Mouse (Mus musculus) R1 (cell line): ENCODE measurements at regions not wholly inside any gene's neighbourhood (a gene's known extent, or its start where the extent isn't known, plus 50 kb on each side); places are given as distances from the start of the nearest gene placed in this dataset.

Source experiments
- DNase-seq: peaks from one replicate; pipeline ENCODE4 v3.0.0-alpha.2; 2018; ENCODE audit warnings: low read depth, low spot score

DNA sequence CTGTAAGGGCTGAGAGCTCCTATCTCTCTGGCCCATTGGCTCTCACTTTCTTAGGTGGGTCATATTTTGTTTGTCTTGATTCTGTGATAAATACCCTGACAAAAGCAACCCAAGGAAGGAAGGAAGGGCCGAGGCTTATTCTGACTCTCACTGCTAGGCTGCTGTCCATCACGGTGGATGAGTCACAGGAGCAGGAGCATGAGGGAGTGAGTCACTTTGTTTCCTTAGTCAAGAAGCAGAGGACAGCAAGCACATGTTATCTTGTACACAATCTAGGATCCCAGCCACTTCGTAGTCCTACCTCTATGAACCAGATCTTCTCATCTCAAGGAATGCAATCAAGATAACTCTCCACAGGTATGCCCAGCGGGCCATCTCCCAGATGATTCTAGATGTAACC, 69.9 kb downstream of the Atp6v1g3 start:
- no peak for DNase-seq

DNA sequence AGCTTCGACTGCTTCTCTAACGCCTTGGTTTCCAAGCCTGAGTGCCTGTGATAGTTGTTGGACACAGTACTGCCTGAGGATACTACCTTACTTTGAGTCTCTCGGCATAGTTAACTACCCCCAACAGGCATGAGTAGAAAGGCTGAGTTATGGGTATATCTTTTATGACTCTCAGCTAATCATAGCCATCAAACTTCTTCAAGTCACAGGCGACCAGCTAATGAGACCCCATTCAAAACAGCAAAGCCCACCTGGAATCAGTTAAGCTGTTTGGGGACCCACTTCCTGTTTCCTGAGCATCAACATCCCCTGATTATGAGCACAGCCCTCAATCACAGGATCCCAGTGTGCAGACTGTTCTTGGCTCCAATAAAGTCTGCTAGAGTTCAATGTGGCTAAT, 71.4 kb downstream of the Atp6v1g3 start:
- no peak for DNase-seq

DNA sequence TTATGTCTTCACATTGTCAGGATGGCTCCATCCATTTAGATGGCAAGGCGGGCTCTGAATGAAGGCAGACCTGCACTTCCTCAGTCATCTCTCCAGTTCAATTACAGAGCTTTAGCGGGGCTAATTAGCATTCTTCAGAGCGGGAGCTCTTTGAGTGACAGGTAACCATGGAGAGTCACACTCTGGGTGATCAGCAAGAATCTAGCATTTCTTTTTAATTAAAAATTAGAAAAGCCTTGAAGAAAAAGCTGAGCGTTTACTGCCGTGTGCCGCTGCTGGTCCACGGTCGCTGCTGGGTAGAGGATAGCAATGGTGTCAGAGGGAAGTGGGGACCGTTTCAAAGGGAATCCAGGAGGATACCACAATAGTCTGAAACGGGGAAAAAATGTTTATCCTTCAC, 72.5 kb downstream of the Atp6v1g3 start:
- no peak for DNase-seq

DNA sequence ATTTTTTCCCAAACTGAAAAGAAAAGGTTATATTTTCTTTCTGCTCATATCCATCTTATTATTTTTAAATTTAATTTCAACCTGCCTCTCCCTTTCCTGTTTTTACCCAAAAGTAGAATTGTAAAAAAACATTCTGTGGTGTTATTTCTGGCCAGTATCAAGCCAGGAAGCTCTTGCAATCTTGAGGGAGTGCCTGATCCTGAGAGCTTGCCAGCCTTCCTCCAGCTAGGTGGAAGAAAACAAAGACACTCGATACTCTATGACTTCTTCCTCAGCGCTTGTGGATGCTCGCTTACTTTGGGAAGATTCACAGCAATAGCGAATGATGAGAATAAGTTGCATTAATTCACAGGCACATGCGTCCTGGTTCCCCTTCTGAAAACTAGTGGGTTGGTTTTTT, 73.4 kb downstream of the Atp6v1g3 start:
- no peak for DNase-seq

DNA sequence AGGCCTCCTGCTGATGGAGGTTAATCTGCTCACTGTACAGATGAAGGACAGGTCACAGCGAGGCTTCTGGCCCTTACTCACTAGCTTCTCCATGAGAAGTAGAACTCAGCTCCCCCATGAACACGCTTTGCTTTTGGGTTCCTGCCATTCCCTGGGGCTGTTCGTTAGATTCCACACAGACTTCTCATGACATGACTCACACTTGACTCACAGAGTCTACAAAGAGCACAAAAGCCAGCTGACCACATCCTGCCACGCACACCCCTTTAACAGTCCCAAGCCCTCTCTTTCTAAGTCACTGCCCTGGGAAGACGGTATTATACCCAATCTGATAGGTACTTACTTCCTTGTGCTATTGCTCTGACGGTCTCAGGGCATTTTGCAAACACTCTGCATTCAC, 74.9 kb downstream of the Atp6v1g3 start:
- peak; percentile 25 for DNase-seq

DNA sequence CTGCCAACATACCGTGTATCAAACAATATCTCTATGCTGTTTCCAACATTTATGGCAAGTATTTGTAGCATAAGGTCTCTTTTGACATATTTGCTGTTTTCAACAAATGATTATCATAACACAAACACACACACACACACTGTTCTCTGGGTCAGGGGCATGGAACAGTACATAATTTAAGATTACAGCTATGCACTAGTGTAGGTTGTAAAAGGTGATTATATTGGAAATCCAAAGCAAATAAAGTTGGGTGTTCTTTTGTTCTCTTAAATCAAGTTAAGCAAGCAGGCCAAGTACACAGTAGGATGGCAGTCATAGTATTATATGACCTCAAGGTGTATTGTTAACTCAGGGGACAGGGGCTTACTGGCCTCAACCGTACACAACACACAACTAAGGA, 75.6 kb downstream of the Atp6v1g3 start:
- DNase-seq = no peak

DNA sequence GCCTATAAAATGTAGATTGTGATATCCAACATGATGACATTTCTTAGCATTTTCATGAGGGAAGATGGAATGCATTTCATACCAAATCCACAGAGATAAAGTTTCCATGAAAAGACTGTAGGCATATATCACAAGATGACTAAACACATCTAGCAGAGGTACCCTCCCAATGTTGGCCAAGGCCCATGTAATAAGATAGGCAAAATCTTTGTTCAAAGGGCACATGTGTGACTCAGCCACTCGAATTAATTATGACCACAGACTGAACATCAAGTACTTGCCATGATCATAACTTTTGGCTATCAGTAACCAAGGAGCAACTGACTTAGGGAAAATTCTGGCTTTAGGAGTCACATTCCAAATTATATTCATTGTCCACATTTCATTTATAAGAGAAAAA, 82.9 kb downstream of the Atp6v1g3 start:
- DNase-seq = no peak

DNA sequence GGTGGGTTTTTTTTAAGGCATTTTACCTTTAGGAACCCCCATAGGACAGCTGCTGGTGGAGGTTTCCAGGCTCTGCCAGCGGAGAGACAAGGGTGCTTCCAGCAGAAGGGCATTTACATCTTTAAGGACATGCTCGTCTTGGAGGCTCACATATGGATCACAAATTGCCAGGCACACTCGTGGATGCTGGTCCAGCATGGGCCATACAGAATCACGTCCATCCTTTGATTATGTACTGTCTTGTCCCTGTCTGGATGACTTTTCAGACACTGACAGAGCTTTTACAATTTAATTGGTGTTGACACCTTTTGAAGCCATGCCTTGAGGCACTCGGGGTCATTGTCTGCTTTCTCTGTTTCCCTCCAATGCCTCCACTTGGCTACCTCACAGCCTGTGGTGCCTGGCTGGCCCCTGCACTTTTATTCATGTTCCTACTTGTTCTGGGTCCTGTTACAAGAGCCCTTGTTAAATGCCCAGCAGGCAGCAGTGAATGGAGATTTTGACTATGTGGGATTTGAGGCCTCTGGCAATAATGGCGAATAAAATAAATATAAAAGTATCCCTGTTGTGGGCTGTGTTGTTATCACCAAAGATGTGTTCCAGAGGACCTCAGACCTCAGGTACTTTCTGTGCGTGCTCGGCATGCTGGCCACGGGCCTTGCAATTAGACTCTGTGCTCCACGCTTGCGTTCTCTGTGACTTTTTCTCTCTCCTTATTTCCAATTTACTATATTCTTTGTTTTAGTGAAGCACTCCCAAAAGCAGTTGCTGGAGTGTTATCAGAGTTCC, 89.3 kb downstream of the Atp6v1g3 start:
- DNase-seq = no peak

DNA sequence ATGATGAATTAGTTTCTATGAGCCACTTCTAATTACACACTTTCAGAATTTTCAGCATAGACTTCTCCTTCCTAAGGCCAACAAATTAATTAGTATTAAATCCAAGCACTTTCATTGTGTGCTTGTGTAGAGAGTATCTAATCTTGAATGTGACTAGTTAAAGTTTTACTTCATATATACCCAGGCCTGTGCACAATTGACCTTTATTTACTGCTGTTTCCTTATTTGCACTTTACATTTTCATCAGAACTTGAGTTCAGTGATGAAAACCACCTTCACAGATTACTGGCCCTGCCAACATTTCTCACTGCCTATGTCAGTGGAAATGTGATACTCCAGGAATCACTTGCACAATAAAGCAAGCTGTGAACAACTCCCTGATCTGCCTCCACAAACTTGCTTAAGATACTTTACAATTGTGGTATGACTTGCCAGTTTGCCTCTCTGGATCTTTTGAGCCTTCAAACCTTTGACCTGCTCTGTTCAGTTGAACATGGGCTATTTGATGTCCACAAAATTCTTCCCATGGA, 96.5 kb downstream of the Atp6v1g3 start:
- DNase-seq = no peak

DNA sequence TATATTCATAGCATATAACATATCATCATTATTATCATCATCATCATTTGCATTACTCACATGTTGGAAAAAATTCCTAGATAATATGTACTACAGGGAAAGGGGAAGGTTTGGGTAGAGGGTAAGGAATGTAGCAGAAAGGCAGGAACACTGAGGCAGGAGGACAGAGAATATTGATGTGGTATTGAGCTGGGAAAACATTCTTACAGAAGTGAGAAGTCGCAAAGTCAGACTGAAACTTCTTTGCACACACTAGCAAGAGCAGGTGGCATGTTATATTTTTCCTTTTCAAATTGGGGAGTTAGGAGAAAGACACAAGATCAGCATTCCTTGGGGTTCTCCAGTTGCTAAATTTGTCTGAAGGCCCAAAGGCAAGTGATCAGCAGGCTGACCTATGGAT, 97.9 kb downstream of the Atp6v1g3 start:
- no peak for DNase-seq

DNA sequence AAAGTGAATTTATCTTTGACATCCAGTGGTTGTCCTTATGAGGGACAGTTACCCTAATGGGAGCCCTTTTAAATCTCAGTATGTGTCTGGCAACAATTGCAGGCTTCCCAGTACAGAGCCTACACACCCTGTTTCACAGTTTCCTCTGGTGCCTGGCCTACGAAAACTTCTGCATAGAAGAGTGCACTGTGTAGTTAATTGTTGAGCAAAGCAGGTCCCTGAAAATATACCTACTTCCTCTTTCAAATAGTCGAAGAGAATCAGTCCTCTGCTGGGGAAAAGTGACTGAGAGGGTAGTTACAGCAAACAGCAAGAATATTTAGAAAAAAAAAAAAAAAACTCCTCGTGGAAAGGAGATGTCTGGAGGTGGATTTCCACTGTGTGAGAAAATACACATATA, 110.6 kb downstream of the Atp6v1g3 start:
- no peak for DNase-seq

DNA sequence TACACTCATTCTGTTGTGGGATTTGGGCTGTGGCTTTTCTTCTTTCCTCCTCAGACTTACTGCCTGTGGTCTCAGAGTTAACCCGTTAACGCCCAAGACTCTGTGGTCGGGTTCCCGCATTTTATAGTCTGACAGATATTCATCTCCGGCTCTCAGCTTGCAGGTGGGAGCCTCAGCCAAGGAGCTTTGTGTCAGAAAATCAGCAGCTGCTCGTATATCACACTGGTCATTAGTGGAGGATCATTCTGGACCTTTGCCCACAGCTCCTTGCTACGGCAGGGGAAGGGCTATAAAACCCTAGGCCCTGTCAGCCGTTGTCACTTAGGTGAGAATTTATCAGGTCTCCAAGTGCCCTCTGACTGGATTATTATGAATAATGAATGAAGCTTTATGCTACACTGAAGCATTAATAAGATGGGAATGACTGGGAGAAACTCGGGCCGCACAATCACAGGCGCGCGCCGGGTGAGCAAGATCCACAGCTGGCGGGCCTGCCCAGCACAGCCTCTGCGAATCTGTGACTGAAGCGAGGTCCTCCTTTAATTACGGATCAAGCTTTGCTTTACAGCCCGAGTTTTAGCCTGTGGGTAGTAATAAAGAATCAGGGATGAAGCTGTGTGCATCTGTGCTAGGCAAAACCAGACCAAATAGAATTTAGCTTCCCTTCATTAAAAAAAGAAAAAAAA, 111.8 kb downstream of the Atp6v1g3 start:
- no peak for DNase-seq

DNA sequence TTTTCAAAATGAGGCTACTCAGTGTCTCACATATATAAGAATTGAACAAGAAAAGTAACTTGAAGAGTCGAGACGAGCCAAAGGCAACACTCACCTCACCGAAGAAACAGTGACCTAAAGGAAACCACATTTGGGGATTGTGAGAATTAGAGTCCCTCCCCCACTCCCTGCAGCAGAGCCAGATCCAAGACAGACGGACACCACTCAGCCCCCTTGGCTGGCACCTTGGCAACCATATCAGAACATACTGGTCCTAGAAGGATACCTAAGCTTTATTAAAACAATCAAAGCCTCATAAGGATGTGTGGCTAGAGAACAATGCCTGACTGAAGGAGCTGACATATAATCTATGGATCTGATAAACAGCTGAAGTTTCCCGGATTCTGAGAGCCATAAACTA, 112.5 kb downstream of the Atp6v1g3 start:
- no peak for DNase-seq

DNA sequence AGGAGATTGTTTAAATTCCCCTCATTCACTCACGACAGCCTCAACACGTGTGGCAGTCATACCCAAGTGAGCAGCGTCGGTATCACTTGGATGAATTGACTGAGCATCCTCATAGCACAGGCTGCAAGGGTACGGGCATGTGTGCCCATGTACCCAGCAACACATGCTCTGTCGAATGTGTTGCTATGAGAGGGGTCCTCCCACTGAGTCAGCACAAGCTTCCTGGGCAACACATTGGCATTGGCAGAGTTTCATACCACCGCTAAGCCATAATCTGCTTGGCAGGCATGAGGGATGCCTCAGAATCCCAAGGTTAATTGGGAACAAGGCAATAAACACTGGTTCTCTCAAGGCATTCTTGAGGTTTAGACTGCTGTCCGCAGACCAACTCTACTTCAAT, 115.1 kb downstream of the Atp6v1g3 start:
- no peak for DNase-seq

DNA sequence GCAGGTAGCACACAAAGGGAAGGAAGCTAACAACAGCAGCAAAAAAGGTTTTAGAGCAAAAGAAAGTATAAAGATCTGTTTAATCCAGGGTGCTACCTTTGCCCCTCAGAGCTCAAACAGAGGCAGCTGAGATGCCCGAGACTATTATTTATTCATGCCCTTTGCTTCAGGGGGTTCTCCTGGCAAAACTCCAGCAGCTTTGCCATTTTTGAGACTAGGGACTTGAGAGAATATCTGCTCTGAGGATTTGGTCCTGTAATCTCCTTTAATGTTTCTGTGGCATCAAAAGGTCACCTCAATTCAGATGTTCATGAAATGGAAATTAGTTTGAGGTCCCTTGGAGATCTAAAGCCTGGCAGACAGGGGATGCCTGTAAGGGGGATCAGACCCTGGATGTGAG, 116.1 kb downstream of the Atp6v1g3 start:
- no peak for DNase-seq

DNA sequence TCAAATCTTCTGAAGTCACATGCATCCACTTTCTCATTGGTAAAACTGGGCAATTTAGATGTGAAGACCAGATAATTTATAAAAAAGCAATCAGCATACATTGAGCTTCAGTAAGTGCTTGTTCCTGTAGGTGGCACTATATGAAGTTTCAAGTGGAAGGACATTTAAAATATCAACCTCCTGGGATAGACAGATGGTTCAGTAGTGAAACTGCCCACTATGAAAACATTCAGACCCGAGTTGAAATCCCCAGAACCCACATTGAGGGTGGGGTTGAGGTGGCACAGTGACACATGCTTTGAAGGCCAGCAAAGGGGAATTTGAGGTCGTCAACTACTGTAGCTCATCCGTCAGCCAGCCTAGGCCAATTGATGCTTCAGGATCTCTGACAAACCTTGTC, 145.1 kb downstream of the Atp6v1g3 start:
- DNase-seq = no peak

DNA sequence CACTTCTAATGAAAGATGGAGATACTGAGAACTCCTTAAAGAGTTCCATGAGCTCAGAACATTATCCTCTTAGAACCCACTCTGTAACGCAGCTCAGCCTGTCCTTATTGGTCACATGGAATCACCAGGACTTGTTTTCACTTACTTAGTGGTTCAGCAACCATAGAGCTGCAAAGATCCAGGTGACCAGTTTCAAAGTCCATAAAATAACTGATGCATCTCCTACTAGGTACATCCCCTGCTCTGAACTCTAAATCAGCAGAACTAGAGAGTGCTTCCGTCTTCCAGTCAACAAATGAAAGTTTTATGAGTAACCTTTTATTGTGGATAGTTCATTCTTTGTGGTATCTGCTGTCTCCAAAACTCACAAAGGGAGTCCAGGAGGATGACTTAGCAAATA, 153.9 kb downstream of the Atp6v1g3 start:
- DNase-seq = no peak
